Mouse (Mus musculus): ENCODE results near the gene Lgi1. TPM values are rescaled to one million over a fixed set of nuclear protein-coding genes. Genes with fewer than 3 reads are reported as not detected.

Gene Lgi1
- polyA plus RNA-seq, 1 experiment from 2014 or later: 0.08 TPM

- no peak for ATAC-seq (ENCODE audit: low read depth)
- H3K36me3 ChIP-seq (ENCODE audit: control insufficient read depth, insufficient read depth): no peaks in the 10 kb centered on the region
- H3K27me3 ChIP-seq (ENCODE audit: control insufficient read depth, insufficient read depth, low read depth, low read length): no peaks in the 10 kb centered on the region
- WGBS (ENCODE audit: insufficient replicate concordance): 50% methylated on average over 7 of the region's 7 CpGs
- no peak overlapping the region for H3K9ac ChIP-seq (ENCODE audit: low read depth, low read length)
- H3K9me3 ChIP-seq (replicated peaks; ENCODE audit: control insufficient read depth, low read length): no peaks in the 10 kb centered on the region
- H3K4me2 ChIP-seq (ENCODE audit: low read depth, low read length): no peak overlapping the region
- no peak overlapping the region for H3K27ac ChIP-seq (ENCODE audit: low read length)
- no peak overlapping the region for H3K4me3 ChIP-seq (ENCODE audit: low read depth, low read length)
- H3K4me1 ChIP-seq (ENCODE audit: control insufficient read depth, low read depth, low read length): no peaks in the 10 kb centered on the region
These were observed 63.7 kb downstream of the Lgi1 start for GRCm38 (mm10) chr19:38328010-38328409.

- Histone ChIP-seq H3K27ac (ENCODE audit: low read length) (no peak overlapping the region), H3K4me2 (ENCODE audit: low read depth, low read length) (no peak overlapping the region), H3K27me3 (ENCODE audit: control insufficient read depth, insufficient read depth, low read depth, low read length) (no peaks in the 10 kb centered on the region), H3K9ac (ENCODE audit: low read depth, low read length) (no peak overlapping the region), H3K9me3 (replicated peaks; ENCODE audit: control insufficient read depth, low read length) (no peaks in the 10 kb centered on the region), H3K4me1 (ENCODE audit: control insufficient read depth, low read depth, low read length) (no peaks in the 10 kb centered on the region), H3K36me3 (ENCODE audit: control insufficient read depth, insufficient read depth) (no peaks in the 10 kb centered on the region), H3K4me3 (ENCODE audit: low read depth, low read length) (no peak overlapping the region)
- no peak for ATAC-seq (ENCODE audit: low read depth)
- 59% methylated on average over 5 of the region's 5 CpGs for WGBS (ENCODE audit: insufficient replicate concordance)
These were observed 64.9 kb downstream of the Lgi1 start for GRCm38 (mm10) chr19:38329257-38329656.

GRCm38 (mm10) chr19:38331072-38331471 is 66.7 kb downstream of the Lgi1 start:
- WGBS (ENCODE audit: insufficient replicate concordance): 52% methylated on average over 1 of the region's 1 CpGs
- H3K27me3 ChIP-seq (ENCODE audit: control insufficient read depth, insufficient read depth, low read depth, low read length): no peaks in the 10 kb centered on the region
- ATAC-seq (ENCODE audit: low read depth): no peak

GRCm38 (mm10) chr19:38332245-38332644 is 67.9 kb downstream of the Lgi1 start:
- WGBS (ENCODE audit: insufficient replicate concordance): 54% methylated on average over 2 of the region's 2 CpGs
- H3K36me3 ChIP-seq (ENCODE audit: control insufficient read depth, insufficient read depth): no peaks in the 10 kb centered on the region
- no peak for ATAC-seq (ENCODE audit: low read depth)
- H3K4me2 ChIP-seq (ENCODE audit: low read depth, low read length): no peak overlapping the region
- H3K4me3 ChIP-seq (ENCODE audit: low read depth, low read length): no peak overlapping the region
- H3K9ac ChIP-seq (ENCODE audit: low read depth, low read length): no peak overlapping the region
- no peaks in the 10 kb centered on the region for H3K4me1 ChIP-seq (ENCODE audit: control insufficient read depth, low read depth, low read length)
- no peaks in the 10 kb centered on the region for H3K9me3 ChIP-seq (replicated peaks; ENCODE audit: control insufficient read depth, low read length)
- no peaks in the 10 kb centered on the region for H3K27me3 ChIP-seq (ENCODE audit: control insufficient read depth, insufficient read depth, low read depth, low read length)
- no peak overlapping the region for H3K27ac ChIP-seq (ENCODE audit: low read length)

More at GRCm38 (mm10) chr19:38331072-38331471, 66.7 kb downstream of the Lgi1 start:
- Histone ChIP-seq H3K36me3 (ENCODE audit: control insufficient read depth, insufficient read depth) (no peaks in the 10 kb centered on the region), H3K27ac (ENCODE audit: low read length) (no peak overlapping the region), H3K9ac (ENCODE audit: low read depth, low read length) (no peak overlapping the region), H3K4me3 (ENCODE audit: low read depth, low read length) (no peak overlapping the region), H3K9me3 (replicated peaks; ENCODE audit: control insufficient read depth, low read length) (no peaks in the 10 kb centered on the region), H3K4me2 (ENCODE audit: low read depth, low read length) (no peak overlapping the region), H3K4me1 (ENCODE audit: control insufficient read depth, low read depth, low read length) (no peaks in the 10 kb centered on the region)

DNA sequence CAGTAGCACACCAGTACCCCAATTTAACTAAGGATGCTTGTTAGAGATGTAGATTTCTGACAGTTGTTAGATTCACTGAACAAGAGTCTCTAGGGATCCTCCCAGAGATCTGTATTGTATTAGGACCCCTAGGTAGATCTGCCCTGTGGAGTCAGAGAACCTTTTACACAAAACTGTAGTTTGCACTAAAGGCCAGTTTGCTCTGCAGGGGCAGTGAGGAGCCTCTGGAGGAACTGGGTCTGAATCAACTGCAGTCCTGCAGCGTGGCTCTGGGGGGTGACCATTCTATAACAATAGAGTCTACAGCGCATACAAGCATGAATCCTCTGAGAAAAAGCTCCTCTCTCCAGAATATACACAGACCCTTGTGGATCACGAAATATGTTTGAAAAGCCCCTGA is 68.5 kb downstream of the Lgi1 start:
- ATAC-seq (ENCODE audit: low read depth): no peak
- Histone ChIP-seq H3K27ac (ENCODE audit: low read length) (no peak overlapping the region), H3K4me1 (ENCODE audit: control insufficient read depth, low read depth, low read length) (no peaks in the 10 kb centered on the region), H3K27me3 (ENCODE audit: control insufficient read depth, insufficient read depth, low read depth, low read length) (no peaks in the 10 kb centered on the region), H3K36me3 (ENCODE audit: control insufficient read depth, insufficient read depth) (no peaks in the 10 kb centered on the region), H3K9me3 (replicated peaks; ENCODE audit: control insufficient read depth, low read length) (no peaks in the 10 kb centered on the region), H3K4me2 (ENCODE audit: low read depth, low read length) (no peak overlapping the region), H3K4me3 (ENCODE audit: low read depth, low read length) (no peak overlapping the region), H3K9ac (ENCODE audit: low read depth, low read length) (no peak overlapping the region)
- 54% methylated on average over 3 of the region's 3 CpGs for WGBS (ENCODE audit: insufficient replicate concordance)

- H3K27me3 ChIP-seq (ENCODE audit: control insufficient read depth, insufficient read depth, low read depth, low read length): no peaks in the 10 kb centered on the region
- 58% methylated on average over 3 of the region's 3 CpGs for WGBS (ENCODE audit: insufficient replicate concordance)
- no peak for ATAC-seq (ENCODE audit: low read depth)
These were observed 72.2 kb downstream of the Lgi1 start for GRCm38 (mm10) chr19:38336553-38336952.

GRCm38 (mm10) chr19:38337332-38337731 is 73.0 kb downstream of the Lgi1 start:
- no peaks in the 10 kb centered on the region for H3K36me3 ChIP-seq (ENCODE audit: control insufficient read depth, insufficient read depth)
- H3K4me2 ChIP-seq (ENCODE audit: low read depth, low read length): no peak overlapping the region
- H3K27ac ChIP-seq (ENCODE audit: low read length): no peak overlapping the region
- no peak overlapping the region for H3K9ac ChIP-seq (ENCODE audit: low read depth, low read length)
- H3K9me3 ChIP-seq (replicated peaks; ENCODE audit: control insufficient read depth, low read length): no peaks in the 10 kb centered on the region
- no peaks in the 10 kb centered on the region for H3K27me3 ChIP-seq (ENCODE audit: control insufficient read depth, insufficient read depth, low read depth, low read length)
- no peak for ATAC-seq (ENCODE audit: low read depth)
- 68% methylated on average over 3 of the region's 3 CpGs for WGBS (ENCODE audit: insufficient replicate concordance)
- H3K4me1 ChIP-seq (ENCODE audit: control insufficient read depth, low read depth, low read length): no peaks in the 10 kb centered on the region
- no peak overlapping the region for H3K4me3 ChIP-seq (ENCODE audit: low read depth, low read length)

More at GRCm38 (mm10) chr19:38336553-38336952, 72.2 kb downstream of the Lgi1 start:
- Histone ChIP-seq H3K4me3 (ENCODE audit: low read depth, low read length) (no peak overlapping the region), H3K4me1 (ENCODE audit: control insufficient read depth, low read depth, low read length) (no peaks in the 10 kb centered on the region), H3K9me3 (replicated peaks; ENCODE audit: control insufficient read depth, low read length) (no peaks in the 10 kb centered on the region), H3K9ac (ENCODE audit: low read depth, low read length) (no peak overlapping the region), H3K4me2 (ENCODE audit: low read depth, low read length) (no peak overlapping the region), H3K27ac (ENCODE audit: low read length) (no peak overlapping the region), H3K36me3 (ENCODE audit: control insufficient read depth, insufficient read depth) (no peaks in the 10 kb centered on the region)

DNA sequence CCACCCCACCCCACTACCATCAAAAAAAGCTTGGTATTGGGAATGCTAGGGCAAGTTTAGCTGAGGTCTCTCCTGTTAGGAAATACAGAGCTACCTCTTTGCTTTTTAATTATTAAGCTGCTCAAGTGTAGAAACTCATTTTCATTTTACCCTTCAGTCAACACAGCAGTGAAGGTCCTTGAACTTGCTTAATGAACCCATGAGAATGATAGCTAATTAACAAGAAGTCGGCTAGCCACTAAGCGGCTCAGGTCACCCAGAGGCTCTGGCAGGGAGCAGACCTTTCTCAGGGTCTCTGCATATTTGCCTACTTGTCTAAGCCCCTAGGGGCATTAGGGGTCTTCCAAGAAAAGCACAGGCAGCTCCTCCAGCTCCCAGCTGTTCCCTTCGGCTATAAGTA is 75.4 kb downstream of the Lgi1 start:
- Histone ChIP-seq H3K4me1 (ENCODE audit: control insufficient read depth, low read depth, low read length) (no peaks in the 10 kb centered on the region), H3K4me3 (ENCODE audit: low read depth, low read length) (no peak overlapping the region), H3K9ac (ENCODE audit: low read depth, low read length) (no peak overlapping the region), H3K9me3 (replicated peaks; ENCODE audit: control insufficient read depth, low read length) (no peaks in the 10 kb centered on the region), H3K27ac (ENCODE audit: low read length) (no peak overlapping the region), H3K4me2 (ENCODE audit: low read depth, low read length) (no peak overlapping the region), H3K27me3 (ENCODE audit: control insufficient read depth, insufficient read depth, low read depth, low read length) (no peaks in the 10 kb centered on the region), H3K36me3 (ENCODE audit: control insufficient read depth, insufficient read depth) (no peaks in the 10 kb centered on the region)
- ATAC-seq (ENCODE audit: low read depth): no peak
- 69% methylated on average over 3 of the region's 3 CpGs for WGBS (ENCODE audit: insufficient replicate concordance)

GRCm38 (mm10) chr19:38343246-38343645 is 78.9 kb downstream of the Lgi1 start:
- 26% methylated on average over 1 of the region's 1 CpGs for WGBS (ENCODE audit: insufficient replicate concordance)
- H3K27me3 ChIP-seq (ENCODE audit: control insufficient read depth, insufficient read depth, low read depth, low read length): no peaks in the 10 kb centered on the region
- no peaks in the 10 kb centered on the region for H3K4me1 ChIP-seq (ENCODE audit: control insufficient read depth, low read depth, low read length)
- H3K4me3 ChIP-seq (ENCODE audit: low read depth, low read length): no peak overlapping the region
- no peak overlapping the region for H3K9ac ChIP-seq (ENCODE audit: low read depth, low read length)
- H3K27ac ChIP-seq (ENCODE audit: low read length): no peak overlapping the region
- ATAC-seq (ENCODE audit: low read depth): no peak
- H3K36me3 ChIP-seq (ENCODE audit: control insufficient read depth, insufficient read depth): no peaks in the 10 kb centered on the region
- H3K4me2 ChIP-seq (ENCODE audit: low read depth, low read length): no peak overlapping the region
- no peaks in the 10 kb centered on the region for H3K9me3 ChIP-seq (replicated peaks; ENCODE audit: control insufficient read depth, low read length)
